Mouse (Mus musculus) lung, embryonic 16.5 days (tissue): ENCODE measurements around the gene Ccr1. TPM values are rescaled to one million over a fixed set of nuclear protein-coding genes. Genes with fewer than 3 reads are reported as not detected.
A peak's percentile ranks its signal among the peaks of the same experiment; 100 is the strongest.
"Not testable (repeated sequence)": the region's sequence is repeated elsewhere in the genome, so short reads cannot be mapped to it uniquely, and the experiment has no call there.

ENCODE experiments used
- ATAC-seq: fragments of 200-750 bp; cut with Nextera tagmentation; 2 replicates; pipeline ENCODE4 v1.8.0; 2017; ENCODE audit warnings: low read depth, mild to moderate bottlenecking, moderate library complexity
- H3K27ac ChIP-seq: fragments of 300-500 bp; sonication (generic); 2 replicates; pipeline ENCODE4 v1.5.1; 2014; ENCODE audit warnings: mild to moderate bottlenecking, control low read depth, low read length
- H3K27me3 ChIP-seq: fragments of 300-500 bp; sonication (generic); 2 replicates; pipeline ENCODE4 v1.6.1; 2014; ENCODE audit warnings: low read depth, low read length, mixed read lengths; ENCODE audit not compliant: control insufficient read depth, insufficient read depth
- H3K36me3 ChIP-seq: fragments of 300-500 bp; sonication (generic); 2 replicates; pipeline ENCODE4 v1.6.1; 2014; ENCODE audit warnings: low read length; ENCODE audit not compliant: control insufficient read depth, insufficient read depth
- H3K4me1 ChIP-seq: fragments of 300-500 bp; sonication (generic); replicated peaks from 2 replicates; pipeline ENCODE4 v1.6.1; 2014; ENCODE audit warnings: low read length, mixed read lengths; ENCODE audit not compliant: control insufficient read depth, insufficient read depth
- H3K4me2 ChIP-seq: fragments of 300-500 bp; sonication (generic); 2 replicates; pipeline ENCODE4 v1.6.1; 2014; ENCODE audit warnings: low read depth, low read length, control low read depth
- H3K4me3 ChIP-seq: fragments of 300-500 bp; sonication (generic); 2 replicates; pipeline ENCODE4 v1.5.1; 2014; ENCODE audit warnings: mild to moderate bottlenecking, low read length, control low read depth
- H3K9ac ChIP-seq: fragments of 300-500 bp; sonication (generic); 2 replicates; pipeline ENCODE4 v1.6.1; 2014; ENCODE audit warnings: low read length, control low read depth
- H3K9me3 ChIP-seq: fragments of 300-500 bp; sonication (generic); 2 replicates; pipeline ENCODE4 v1.6.1; 2016; ENCODE audit warnings: low read length; ENCODE audit not compliant: control insufficient read depth
- WGBS: fragments of 180-500 bp; shearing (Covaris S2); extraction: QIAGEN DNeasy Blood & Tissue Kit; methylation state at CpG from one replicate; pipeline ENCODE4 v1.1.7; 2014; 5-methylcytosine and 5-hydroxymethylcytosine counted together
- polyA plus RNA-seq: library from polyadenylated mRNA; unstranded; fragments of >200 nt; fragmentation: Nextera tagmentation; extraction: Ambion mirVana; gene quantifications from 2 replicates; pipeline ENCODE4 v1.2.1, GENCODE M21; 2015

Gene Ccr1
- polyA plus RNA-seq, 1 experiment from 2014 or later = 4.0 TPM

- Histone ChIP-seq H3K4me1 (no peaks in the 10 kb centered on the region), H3K27me3 (no peaks in the 10 kb centered on the region), H3K9me3 (no peaks in the 10 kb centered on the region), H3K27ac (no peak overlapping the region), H3K4me3 (no peak overlapping the region), H3K9ac (no peak overlapping the region), H3K4me2 (no peak overlapping the region), H3K36me3 (no peaks in the 10 kb centered on the region)
- WGBS = 37% methylated on average over 6 of the region's 6 CpGs
- ATAC-seq = no peak
Observed at GRCm38 (mm10) chr9:123931761-123932700, 36.5 kb downstream of the Ccr1 start.

GRCm38 (mm10) chr9:123930926-123931325 is 37.6 kb downstream of the Ccr1 start:
- no peaks in the 10 kb centered on the region for H3K36me3 ChIP-seq
- 90% methylated on average over 3 of the region's 3 CpGs for WGBS
- H3K9ac ChIP-seq = no peak overlapping the region
- no peaks in the 10 kb centered on the region for H3K4me1 ChIP-seq
- no peak for ATAC-seq
- no peaks in the 10 kb centered on the region for H3K9me3 ChIP-seq
- no peak overlapping the region for H3K27ac ChIP-seq
- no peaks in the 10 kb centered on the region for H3K27me3 ChIP-seq
- H3K4me2 ChIP-seq = no peak overlapping the region
- H3K4me3 ChIP-seq = no peak overlapping the region

GRCm38 (mm10) chr9:123930476-123930875 is 38.0 kb downstream of the Ccr1 start:
- no peak overlapping the region for H3K9ac ChIP-seq
- no peaks in the 10 kb centered on the region for H3K27me3 ChIP-seq
- no peaks in the 10 kb centered on the region for H3K9me3 ChIP-seq
- H3K4me2 ChIP-seq = no peak overlapping the region
- 87% methylated on average over 3 of the region's 3 CpGs for WGBS
- H3K36me3 ChIP-seq = no peaks in the 10 kb centered on the region
- 0 out of 2 replicates have a peak, but pooled peaks cover 2% of the 10 kb centered on the region for H3K4me1 ChIP-seq
- no peak overlapping the region for H3K4me3 ChIP-seq
- H3K27ac ChIP-seq = no peak overlapping the region
- ATAC-seq = no peak

- Histone ChIP-seq H3K9ac (no peak overlapping the region), H3K4me1 (0 out of 2 replicates have a peak, but pooled peaks cover 2% of the 10 kb centered on the region), H3K4me3 (no peak overlapping the region), H3K36me3 (no peaks in the 10 kb centered on the region), H3K9me3 (no peaks in the 10 kb centered on the region), H3K27ac (no peak overlapping the region), H3K27me3 (no peaks in the 10 kb centered on the region), H3K4me2 (no peak overlapping the region)
- ATAC-seq = no peak
- WGBS = 56% methylated on average over 4 of the region's 4 CpGs
Observed at GRCm38 (mm10) chr9:123929936-123930335, 38.6 kb downstream of the Ccr1 start.

- no peak for ATAC-seq
- WGBS = 27% methylated on average over 8 of the region's 8 CpGs
- Histone ChIP-seq H3K4me1 (0 out of 2 replicates have a peak, but pooled peaks cover 2% of the 10 kb centered on the region), H3K9me3 (no peaks in the 10 kb centered on the region), H3K4me2 (no peak overlapping the region), H3K27me3 (no peaks in the 10 kb centered on the region), H3K36me3 (no peaks in the 10 kb centered on the region), H3K4me3 (no peak overlapping the region), H3K9ac (no peak overlapping the region), H3K27ac (no peak overlapping the region)
Observed at GRCm38 (mm10) chr9:123928759-123929246, 39.7 kb downstream of the Ccr1 start.

- no peak overlapping the region for H3K27ac ChIP-seq
- H3K36me3 ChIP-seq = no peaks in the 10 kb centered on the region
- no peaks in the 10 kb centered on the region for H3K9me3 ChIP-seq
- no peak for ATAC-seq
- no peak overlapping the region for H3K4me2 ChIP-seq
- peaks cover 2% of the 10 kb centered on the region; the same call in 1 of the 2 replicates for H3K4me1 ChIP-seq
- no peak overlapping the region for H3K4me3 ChIP-seq
- H3K9ac ChIP-seq = no peak overlapping the region
- 61% methylated on average over 12 of the region's 12 CpGs for WGBS
- no peaks in the 10 kb centered on the region for H3K27me3 ChIP-seq
Observed at GRCm38 (mm10) chr9:123928118-123928758, 40.3 kb downstream of the Ccr1 start.

- H3K4me2 ChIP-seq = no peak overlapping the region
- H3K9ac ChIP-seq = no peak overlapping the region
- ATAC-seq = no peak
- 49% methylated on average over 16 of the region's 16 CpGs for WGBS
- H3K9me3 ChIP-seq = no peaks in the 10 kb centered on the region
- H3K4me3 ChIP-seq = no peak overlapping the region
- H3K4me1 ChIP-seq = peaks cover 2% of the 10 kb centered on the region; the same call in 1 of the 2 replicates
- no peaks in the 10 kb centered on the region for H3K36me3 ChIP-seq
- H3K27ac ChIP-seq = no peak overlapping the region
- no peaks in the 10 kb centered on the region for H3K27me3 ChIP-seq
Observed at GRCm38 (mm10) chr9:123927281-123927960, 41.1 kb downstream of the Ccr1 start.

GRCm38 (mm10) chr9:123926041-123926440 is 42.5 kb downstream of the Ccr1 start:
- not testable (repeated sequence) for ATAC-seq, H3K4me1 ChIP-seq, H3K9ac ChIP-seq, H3K27ac ChIP-seq, H3K9me3 ChIP-seq, H3K36me3 ChIP-seq, H3K27me3 ChIP-seq
- Histone ChIP-seq H3K4me3 (peak overlapping the region; percentile 64), H3K4me2 (peak overlapping the region; percentile 50; the same call in 1 of the 2 replicates)
- WGBS = 5% methylated on average over 5 of the region's 5 CpGs
